Mouse (Mus musculus) regulatory T cell (primary cell): ENCODE results near the gene Hoxa7.

ENCODE experiments used
- in situ Hi-C: fragments of 300-600 bp; cut with MboI, MseI; formaldehyde crosslinking; loops from one replicate; pipeline ENCODE4 v1.15.1; 2025; ENCODE audit warnings: high pct_unique_total_duplicates

The Hoxa7 gene

GRCm38 (mm10) chr6:52167176-52167575, 54.5 kb downstream of the Hoxa7 start:
- in situ Hi-C loops, result no loop called here

GRCm38 (mm10) chr6:52166431-52167077, 55.1 kb downstream of the Hoxa7 start:
- in situ Hi-C loops, result no loop called here

GRCm38 (mm10) chr6:52165441-52166370, 55.9 kb downstream of the Hoxa7 start:
- in situ Hi-C loops, result no loop called here

- in situ Hi-C loops, result no loop called here
Measured at GRCm38 (mm10) chr6:52164626-52165440, 56.8 kb downstream of the Hoxa7 start, which contains the start of gene Hoxa2. Hoxa2 (minus strand) TSS chr6:52164831.
